Mouse (Mus musculus): ENCODE measurements at regions not wholly inside any gene's neighbourhood (a gene's known extent, or its start where the extent isn't known, plus 50 kb on each side); places are given as distances from the start of the nearest gene placed in this dataset.
"Not testable (repeated sequence)": the region's sequence is repeated elsewhere in the genome, so short reads cannot be mapped to it uniquely, and the experiment has no call there.

GRCm38 (mm10) chr15:19778651-19779050, 670.4 kb upstream of the Cdh12 start:
- DNase-seq = no peak
- intact Hi-C loops (cut with DNase I) = no loop called here

- no peak for DNase-seq
- intact Hi-C loops (cut with DNase I) = no loop called here
These were observed 665.2 kb upstream of the Cdh12 start for GRCm38 (mm10) chr15:19783883-19784282.

- intact Hi-C loops (cut with DNase I) = no loop called here
- no peak for DNase-seq
These were observed 642.1 kb upstream of the Cdh12 start for GRCm38 (mm10) chr15:19806994-19807393.

GRCm38 (mm10) chr15:19813647-19814046, 635.4 kb upstream of the Cdh12 start:
- intact Hi-C loops (cut with DNase I) = no loop called here
- DNase-seq = no peak

- intact Hi-C loops (cut with DNase I) = not testable (repeated sequence)
- peak; percentile 6 to 19 for DNase-seq
These were observed 592.0 kb upstream of the Cdh12 start for GRCm38 (mm10) chr15:19856892-19857655.

- intact Hi-C loops (cut with DNase I) = no loop called here
- no peak for DNase-seq
These were observed 591.4 kb upstream of the Cdh12 start for GRCm38 (mm10) chr15:19857656-19858006.

GRCm38 (mm10) chr15:19858668-19859067, 590.4 kb upstream of the Cdh12 start:
- DNase-seq = no peak
- intact Hi-C loops (cut with DNase I) = no loop called here

- intact Hi-C loops (cut with DNase I) = no loop called here
- no peak for DNase-seq
These were observed 585.1 kb upstream of the Cdh12 start for GRCm38 (mm10) chr15:19863979-19864378.

- no peak for DNase-seq
- intact Hi-C loops (cut with DNase I) = no loop called here
These were observed 582.5 kb upstream of the Cdh12 start for GRCm38 (mm10) chr15:19866559-19866958.

- intact Hi-C loops (cut with DNase I) = no loop called here
- DNase-seq = no peak
These were observed 580.0 kb upstream of the Cdh12 start for GRCm38 (mm10) chr15:19869041-19869440.

- DNase-seq = peak; percentile 6 to 23
- intact Hi-C loops (cut with DNase I) = no loop called here
These were observed 576.5 kb upstream of the Cdh12 start for GRCm38 (mm10) chr15:19872611-19873010.

Measured in heart, postnatal 10 days (tissue).